Mouse (Mus musculus) small intestine, adult 2 months (tissue): ENCODE measurements around the gene Wwp2. TPM values are rescaled to one million over a fixed set of nuclear protein-coding genes. Genes with fewer than 3 reads are reported as not detected.

Experiments used
- H3K27ac ChIP-seq: fragments of 200-500 bp; 2 replicates; pipeline ENCODE4 v1.5.1; 2012; ENCODE audit warnings: low read depth, low read length, control low read depth, inconsistent platforms; ENCODE audit not compliant: insufficient read depth
- H3K27me3 ChIP-seq: fragments of 200-500 bp; 2 replicates; pipeline ENCODE4 v1.6.1; 2012; ENCODE audit warnings: mild to moderate bottlenecking, moderate library complexity, low read length, inconsistent platforms; ENCODE audit not compliant: control insufficient read depth, insufficient read depth
- H3K36me3 ChIP-seq: fragments of 200-500 bp; 2 replicates; pipeline ENCODE4 v1.6.1; 2012; ENCODE audit warnings: mild to moderate bottlenecking, low read length, control low read depth, inconsistent platforms; ENCODE audit not compliant: control insufficient read depth, insufficient read depth
- H3K4me1 ChIP-seq: fragments of 200-500 bp; 2 replicates; pipeline ENCODE4 v1.6.1; 2012; ENCODE audit warnings: low read length, inconsistent platforms, mixed read lengths; ENCODE audit not compliant: control insufficient read depth, insufficient read depth, insufficient read length
- H3K4me3 ChIP-seq: fragments of 200-500 bp; 2 replicates; pipeline ENCODE4 v1.5.1; 2012; ENCODE audit warnings: low read depth, mild to moderate bottlenecking, control low read depth, inconsistent platforms, low read length, moderate library complexity
- CTCF ChIP-seq: fragments of 200-500 bp; IDR thresholded peaks from 2 replicates; pipeline ENCODE4 v1.5.1; 2012; ENCODE audit warnings: low read depth, mild to moderate bottlenecking, control low read depth, inconsistent platforms, low read length, moderate library complexity, mixed read lengths; ENCODE audit not compliant: insufficient replicate concordance, insufficient read length; ENCODE audit errors: extremely low read depth
- POLR2A ChIP-seq: fragments of 200-500 bp; IDR thresholded peaks from 2 replicates; pipeline ENCODE4 v1.6.1; 2012; ENCODE audit warnings: low read depth, mild to moderate bottlenecking, control low read depth, inconsistent platforms, low read length, moderate library complexity
- WGBS: fragments of 180-500 bp; shearing (Covaris S2); methylation state at CpG from one replicate; pipeline ENCODE4 v1.1.7; 2018; 5-methylcytosine and 5-hydroxymethylcytosine counted together
- polyA plus RNA-seq: library from polyadenylated mRNA; depleted of rRNA; stranded (reverse); fragments of >200 nt; gene quantifications from 2 replicates; pipeline ENCODE4 v1.2.3, GENCODE M21; 2012

Wwp2 gene
- polyA plus RNA-seq, 1 experiment, result 56.9 TPM

- no peak overlapping the region for H3K4me3 ChIP-seq
- 71% methylated on average over 8 of the region's 8 CpGs for WGBS
- H3K27me3 ChIP-seq, result no peaks in the 10 kb centered on the region
- H3K27ac ChIP-seq, result no peak overlapping the region
- H3K36me3 ChIP-seq, result no peaks in the 10 kb centered on the region
- no peak for TF ChIP-seq POLR2A
- no peak for TF ChIP-seq CTCF
- peaks cover 2% of the 10 kb centered on the region; the same call in 1 of the 2 replicates for H3K4me1 ChIP-seq
Measured at GRCm38 (mm10) chr8:107430821-107431220, 5.3 kb upstream of the Wwp2 start.

- 17% methylated on average over 11 of the region's 11 CpGs for WGBS
- H3K4me3 ChIP-seq, result no peak overlapping the region
- no peaks in the 10 kb centered on the region for H3K27me3 ChIP-seq
- no peaks in the 10 kb centered on the region for H3K36me3 ChIP-seq
- peaks cover 9% of the 10 kb centered on the region; the same call in 1 of the 2 replicates for H3K4me1 ChIP-seq
- peak overlapping the region; percentile 20 for H3K27ac ChIP-seq
- no peak for TF ChIP-seq CTCF
Measured at GRCm38 (mm10) chr8:107435421-107435961, 674 bp upstream of the Wwp2 start.

- no peaks in the 10 kb centered on the region for H3K27me3 ChIP-seq
- H3K36me3 ChIP-seq, result no peaks in the 10 kb centered on the region
- peak overlapping the region; percentile 99 for H3K4me3 ChIP-seq
- 0% methylated on average over 16 of the region's 16 CpGs for WGBS
- TF ChIP-seq POLR2A, result no peak; the same call in 1 of the 2 replicates
- no peak for TF ChIP-seq CTCF
- H3K4me1 ChIP-seq, result peaks cover 9% of the 10 kb centered on the region; the same call in 1 of the 2 replicates
- H3K27ac ChIP-seq, result peak overlapping the region; percentile 96
Measured at GRCm38 (mm10) chr8:107436841-107437421, 766 bp downstream of the Wwp2 start.

GRCm38 (mm10) chr8:107437711-107438110 is 1.5 kb downstream of the Wwp2 start:
- H3K4me3 ChIP-seq, result no peak overlapping the region
- H3K4me1 ChIP-seq, result peaks cover 9% of the 10 kb centered on the region; the same call in 1 of the 2 replicates
- no peaks in the 10 kb centered on the region for H3K36me3 ChIP-seq
- H3K27me3 ChIP-seq, result no peaks in the 10 kb centered on the region
- 12% methylated on average over 2 of the region's 2 CpGs for whole genome bisulfite sequencing
- TF ChIP-seq CTCF (no peak), POLR2A (no peak)
- peak overlapping the region; percentile 39 for H3K27ac ChIP-seq

- H3K4me1 ChIP-seq, result peaks cover 9% of the 10 kb centered on the region; the same call in 1 of the 2 replicates
- no peak overlapping the region for H3K27ac ChIP-seq
- H3K36me3 ChIP-seq, result no peaks in the 10 kb centered on the region
- 61% methylated on average over 3 of the region's 3 CpGs for WGBS
- no peaks in the 10 kb centered on the region for H3K27me3 ChIP-seq
- H3K4me3 ChIP-seq, result no peak overlapping the region
- no peak for TF ChIP-seq CTCF
- no peak for TF ChIP-seq POLR2A
Measured at GRCm38 (mm10) chr8:107439880-107440625, 3.9 kb downstream of the Wwp2 start.

GRCm38 (mm10) chr8:107444626-107445025 is 8.5 kb downstream of the Wwp2 start:
- 62% methylated on average over 3 of the region's 3 CpGs for WGBS
- no peak overlapping the region for H3K27ac ChIP-seq

GRCm38 (mm10) chr8:107447713-107448112 is 11.5 kb downstream of the Wwp2 start:
- Histone ChIP-seq H3K36me3 (0 out of 2 replicates have a peak, but pooled peaks cover under 1% of the 10 kb centered on the region), H3K4me1 (peaks cover 19% of the 10 kb centered on the region; the same call in 1 of the 2 replicates), H3K4me3 (no peak overlapping the region), H3K27me3 (no peaks in the 10 kb centered on the region), H3K27ac (peak overlapping the region; percentile 75; the same call in 1 of the 2 replicates)
- no peak for TF ChIP-seq CTCF
- no peak for TF ChIP-seq POLR2A

More at GRCm38 (mm10) chr8:107444626-107445025, 8.5 kb downstream of the Wwp2 start:
- H3K4me3 ChIP-seq, result no peak overlapping the region
- peaks cover 20% of the 10 kb centered on the region; the same call in 1 of the 2 replicates for H3K4me1 ChIP-seq
- H3K27me3 ChIP-seq, result no peaks in the 10 kb centered on the region
- no peak for TF ChIP-seq POLR2A
- no peak for TF ChIP-seq CTCF
- no peaks in the 10 kb centered on the region for H3K36me3 ChIP-seq
